Mouse (Mus musculus) brain, embryonic 18.5 days (tissue): ENCODE measurements around the gene Akap14.
"Not testable (repeated sequence)": the region's sequence is repeated elsewhere in the genome, so short reads cannot be mapped to it uniquely, and the experiment has no call there.

ENCODE experiments used
- DNase-seq: peaks from one replicate; pipeline ENCODE4 v3.0.0-alpha.2; 2012; ENCODE audit warnings: low read depth, low spot score

Gene Akap14

GRCm38 (mm10) chrX:37168742-37169141 is at the start of gene Akap14:
Gene Akap14, minus strand, starts transcription at chrX:37168842.
- DNase-seq, result no peak

GRCm38 (mm10) chrX:37210941-37211340 is 42.3 kb upstream of the Akap14 start, which contains the start of gene Gm9:
Gene Gm9, minus strand, starts transcription at chrX:37211041.
- no peak for DNase-seq

- no peak for DNase-seq
Measured at GRCm38 (mm10) chrX:37198676-37199075, 30.0 kb upstream of the Akap14 start.

GRCm38 (mm10) chrX:37191744-37192379 is 23.2 kb upstream of the Akap14 start:
- DNase-seq, result no peak

- DNase-seq, result peak; percentile 57
Measured at GRCm38 (mm10) chrX:37191105-37191743, 22.6 kb upstream of the Akap14 start, which contains the start of the genes Ndufa1 and Rnf113a1. Gene Ndufa1, minus strand, starts transcription at chrX:37191163. Gene Rnf113a1, plus strand, starts transcription at chrX:37191245.

GRCm38 (mm10) chrX:37190755-37191104 is 22.1 kb upstream of the Akap14 start:
- no peak for DNase-seq

GRCm38 (mm10) chrX:37184401-37184800 is 15.8 kb upstream of the Akap14 start:
- DNase-seq, result not testable (repeated sequence)

GRCm38 (mm10) chrX:37167085-37167484 is 1.6 kb downstream of the Akap14 start:
- DNase-seq, result no peak

- no peak for DNase-seq
Measured at GRCm38 (mm10) chrX:37163115-37163514, 5.5 kb downstream of the Akap14 start.

- DNase-seq, result no peak
Measured at GRCm38 (mm10) chrX:37161169-37161568, 7.5 kb downstream of the Akap14 start.

- no peak for DNase-seq
Measured at GRCm38 (mm10) chrX:37157839-37158238, 10.8 kb downstream of the Akap14 start.

- DNase-seq, result no peak
Measured at GRCm38 (mm10) chrX:37144954-37145353, 23.7 kb downstream of the Akap14 start.

GRCm38 (mm10) chrX:37144498-37144897 is 24.1 kb downstream of the Akap14 start:
- not testable (repeated sequence) for DNase-seq

- no peak for DNase-seq
Measured at GRCm38 (mm10) chrX:37141732-37142131, 26.9 kb downstream of the Akap14 start.

- DNase-seq, result peak; percentile 54
Measured at GRCm38 (mm10) chrX:37126671-37127358, 41.8 kb downstream of the Akap14 start, which contains the start of gene Nkap. Gene Nkap, plus strand, starts transcription at chrX:37126795.

GRCm38 (mm10) chrX:37125511-37125910 is 43.1 kb downstream of the Akap14 start:
- DNase-seq, result no peak

- no peak for DNase-seq
Measured at GRCm38 (mm10) chrX:37120212-37120611, 48.4 kb downstream of the Akap14 start.

- no peak for DNase-seq
Measured at GRCm38 (mm10) chrX:37119585-37119984, 49.1 kb downstream of the Akap14 start.

- DNase-seq, result no peak
Measured at GRCm38 (mm10) chrX:37117085-37117484, 51.6 kb downstream of the Akap14 start.

- DNase-seq, result no peak
Measured at GRCm38 (mm10) chrX:37110881-37111193, 57.8 kb downstream of the Akap14 start.

GRCm38 (mm10) chrX:37110193-37110880 is 58.3 kb downstream of the Akap14 start, which contains the start of gene Upf3b:
Gene Upf3b, minus strand, starts transcription at chrX:37110322.
- peak; percentile 89 for DNase-seq
